In genomic region chrX:166351790-166352189, GRCm38 (mm10) we compare ENCODE assay signal across 9 mouse cellular contexts.
DNase-seq lines count a peak whose midpoint lies in the region; ATAC-seq and TF ChIP-seq lines count a peak whose summit lies in the region.
"Had no signal": no experiment of that assay in that cellular context is flagged by ENCODE, and none has a peak within 500 bp of the region (broad histone marks: within the 10 kb centered on the region; RNA-seq: fewer than 3 reads in every experiment).

No protein-coding gene starts in this region.

- H3K4me2 ChIP-seq in heart, embryonic 11.5 days = no peak overlapping the region
- no peak overlapping the region for H3K4me2 ChIP-seq in forebrain, postnatal 0 days (ENCODE audit: low read depth)
- H3K4me2 ChIP-seq: lung, embryonic 15.5 days had no signal

- H3K27ac ChIP-seq in heart, embryonic 11.5 days (ENCODE audit: low read depth, low read length) = no peak overlapping the region
- no peak overlapping the region for H3K27ac ChIP-seq in forebrain, postnatal 0 days (ENCODE audit: low read depth, low read length)
- no peak overlapping the region for H3K27ac ChIP-seq in midbrain, embryonic 10.5 days (replicated peaks)
- H3K27ac ChIP-seq: lung, embryonic 15.5 days had no signal

- peak; percentile 43 to 73 for DNase-seq in heart, adult 18-20 months
- DNase-seq in forebrain, postnatal 0 days = peak; percentile 73
- peak; percentile 78 for DNase-seq in induced T-regulatory cell, adult 2 months (ENCODE audit: low read depth)
- DNase-seq in left cerebral cortex, adult 8-10 months (ENCODE audit: low spot score in 2 of 2) = peak; percentile 21 to 28
- DNase-seq in midbrain, embryonic 10.5 days (ENCODE audit: low spot score) = peak; percentile 43
- peak; percentile 13 to 62 for DNase-seq in spleen, adult 18-20 months

- no peaks in the 10 kb centered on the region for H3K9me3 ChIP-seq in heart, embryonic 11.5 days (replicated peaks; ENCODE audit: control insufficient read depth, low read length)
- H3K9me3 ChIP-seq in forebrain, postnatal 0 days (ENCODE audit: low read length) = no peaks in the 10 kb centered on the region
- H3K9me3 ChIP-seq in midbrain, embryonic 10.5 days (replicated peaks) = no peaks in the 10 kb centered on the region
- H3K9me3 ChIP-seq: lung, embryonic 15.5 days had no signal

- H3K36me3 ChIP-seq in heart, embryonic 11.5 days (ENCODE audit: control insufficient read depth, insufficient read depth, low read length) = no peaks in the 10 kb centered on the region
- H3K36me3 ChIP-seq in forebrain, postnatal 0 days (ENCODE audit: insufficient read depth) = no peaks in the 10 kb centered on the region
- no peaks in the 10 kb centered on the region for H3K36me3 ChIP-seq in midbrain, embryonic 10.5 days
- H3K36me3 ChIP-seq: lung, embryonic 15.5 days had no signal

- H3K4me3 ChIP-seq in heart, embryonic 11.5 days (ENCODE audit: low read depth, low read length) = no peak overlapping the region
- H3K4me3 ChIP-seq in forebrain, postnatal 0 days (ENCODE audit: low read depth, low read length) = no peak overlapping the region
- no peak overlapping the region for H3K4me3 ChIP-seq in midbrain, embryonic 10.5 days
- H3K4me3 ChIP-seq: lung, embryonic 15.5 days had no signal

- no peak; the same call in 1 of the 2 replicates for ATAC-seq in heart, embryonic 11.5 days (replicated peaks; ENCODE audit: insufficient number of reproducible peaks, low FRiP score, low TSS enrichment)
- ATAC-seq in cerebellum, adult (ENCODE audit: insufficient number of reproducible peaks, low FRiP score, low TSS enrichment) = peak; percentile 72
- ATAC-seq in forebrain, postnatal 0 days = peak; percentile 72

- peak; percentile 68 for TF ChIP-seq CTCF in forebrain, postnatal 0 days (IDR thresholded peaks at IDR 0.05; ENCODE audit: low read depth)

- H3K4me1 ChIP-seq in heart, embryonic 11.5 days (ENCODE audit: control insufficient read depth, insufficient read depth, low read length) = no peaks in the 10 kb centered on the region
- no peaks in the 10 kb centered on the region for H3K4me1 ChIP-seq in forebrain, postnatal 0 days (ENCODE audit: insufficient read depth)
- H3K4me1 ChIP-seq in midbrain, embryonic 10.5 days = peaks cover 10% of the 10 kb centered on the region; the same call in 1 of the 2 replicates
- H3K4me1 ChIP-seq: lung, embryonic 15.5 days had no signal

- WGBS in heart, embryonic 11.5 days (ENCODE audit: insufficient replicate concordance) = 20% methylated on average over 6 of the region's 6 CpGs
- WGBS in forebrain, postnatal 0 days = 30% methylated on average over 6 of the region's 6 CpGs
- 33% methylated on average over 6 of the region's 6 CpGs for WGBS in midbrain, embryonic 10.5 days

- no peak overlapping the region for H3K9ac ChIP-seq in heart, embryonic 11.5 days (ENCODE audit: low read depth, low read length)
- H3K9ac ChIP-seq in forebrain, postnatal 0 days = no peak overlapping the region
- H3K9ac ChIP-seq: lung, embryonic 15.5 days had no signal

- no peaks in the 10 kb centered on the region for H3K27me3 ChIP-seq in heart, embryonic 11.5 days (ENCODE audit: control insufficient read depth, insufficient read depth, low read length)
- no peaks in the 10 kb centered on the region for H3K27me3 ChIP-seq in forebrain, postnatal 0 days (ENCODE audit: insufficient read depth, low read length)
- peaks cover 96% of the 10 kb centered on the region for H3K27me3 ChIP-seq in midbrain, embryonic 10.5 days (ENCODE audit: low read depth, poor library complexity, severe bottlenecking)
- H3K27me3 ChIP-seq: lung, embryonic 15.5 days had no signal

Comparison
In these comparisons a context has a peak if more than half of its experiments do, and no peak if none do; other contexts are left out.
1. DNase-seq: peak in every context shown above with its lines; median percentile 78 in induced T-regulatory cell, adult 2 months; 73 in forebrain, postnatal 0 days; 58 in heart, adult 18-20 months; 43 in midbrain, embryonic 10.5 days; 38 in spleen, adult 18-20 months; 24 in left cerebral cortex, adult 8-10 months.